ENCODE assay signal across 22 mouse cellular contexts in the genomic region with DNA sequence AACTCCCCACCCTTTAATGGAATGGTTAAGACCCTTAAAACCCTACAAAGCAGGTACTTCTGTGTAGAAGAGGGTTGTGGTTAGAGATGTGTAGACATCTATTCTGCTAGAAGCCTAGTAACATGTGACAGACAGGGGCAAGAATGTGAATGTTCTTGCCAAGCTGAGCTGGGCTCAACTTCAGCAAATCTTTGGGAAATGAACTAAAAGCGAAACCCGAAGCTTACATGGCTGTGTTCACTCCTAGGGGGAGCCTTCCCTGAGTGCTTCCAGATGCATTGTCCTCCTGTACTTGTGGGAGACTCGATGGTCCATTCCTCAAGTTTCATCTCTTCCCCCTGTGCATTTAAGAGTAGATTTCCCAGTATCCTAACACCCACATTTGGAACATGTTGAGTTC.
DNase-seq lines count a peak whose midpoint lies in the region.
"Had no signal": no experiment of that assay in that cellular context is flagged by ENCODE, and none has a peak within 500 bp of the region (broad histone marks: within the 10 kb centered on the region; RNA-seq: fewer than 3 reads in every experiment).

No protein-coding gene starts in this region.

- peaks cover 10% of the 10 kb centered on the region; the same call in 1 of the 2 replicates for H3K36me3 ChIP-seq in heart, embryonic 10.5 days
- H3K36me3 ChIP-seq: liver, embryonic 12.5 days had no signal

- 80% methylated on average over 3 of the region's 3 CpGs for WGBS in heart, embryonic 10.5 days

- H3K27ac ChIP-seq in heart, embryonic 10.5 days = no peak overlapping the region
- H3K27ac ChIP-seq: forebrain, embryonic 12.5 days; hindbrain, embryonic 13.5 days; liver, embryonic 12.5 days had no signal

- intact Hi-C loops in heart, postnatal 10 days (cut with DNase I) = no loop called here

- no peaks in the 10 kb centered on the region for H3K9me3 ChIP-seq in heart, embryonic 10.5 days
- H3K9me3 ChIP-seq: forebrain, embryonic 12.5 days; hindbrain, embryonic 13.5 days; liver, embryonic 12.5 days had no signal

- H3K4me3 ChIP-seq in heart, embryonic 10.5 days = no peak overlapping the region
- H3K4me3 ChIP-seq: forebrain, embryonic 12.5 days; hindbrain, embryonic 13.5 days; liver, embryonic 12.5 days; myocyte had no signal

- H3K4me1 ChIP-seq in heart, embryonic 10.5 days = no peaks in the 10 kb centered on the region
- H3K4me1 ChIP-seq: hindbrain, embryonic 13.5 days had no signal

- DNase-seq in heart, adult 18-20 months = peak; percentile 36 to 53
- no peak for DNase-seq in heart, embryonic 10.5 days (ENCODE audit: low spot score)
- DNase-seq in 3T3-L1 (ENCODE audit: low read depth, low spot score) (peak; percentile 73), adipocyte (ENCODE audit: low spot score) (peak; percentile 52)
- DNase-seq in heart, postnatal 10 days = peak; percentile 35 to 43
- no peak for DNase-seq in spleen, adult 12 weeks (ENCODE audit: low spot score)
- DNase-seq in cerebellum, postnatal 25 days = no peak
- DNase-seq: adrenal gland, postnatal 10 days; B cell, adult 2 months; cerebellum, postnatal 14 days; embryo, embryonic 11 days; kidney, adult 9 months; kidney, postnatal 25 days; left cerebral cortex, postnatal 4 days; lung, adult 2 months; midbrain, embryonic 14.5 days; right cerebral cortex, postnatal 14 days had no signal

- H3K27me3 ChIP-seq in heart, embryonic 10.5 days (ENCODE audit: insufficient read depth, poor library complexity, severe bottlenecking) = no peaks in the 10 kb centered on the region
- H3K27me3 ChIP-seq: forebrain, embryonic 12.5 days; hindbrain, embryonic 13.5 days; liver, embryonic 12.5 days; Patski had no signal

Comparison
In these comparisons a context has a peak if more than half of its experiments do, and no peak if none do; other contexts are left out.
1. DNase-seq: peak in heart, adult 18-20 months (2 of 2), 3T3-L1 (single experiment), adipocyte (single experiment) and heart, postnatal 10 days (2 of 2); none in heart, embryonic 10.5 days (single experiment), spleen, adult 12 weeks (single experiment) and cerebellum, postnatal 25 days (0 of 2).